Mouse (Mus musculus): ENCODE data around the gene Rngtt. TPM values are rescaled to one million over a fixed set of nuclear protein-coding genes. Genes with fewer than 3 reads are reported as not detected.
"Not testable (repeated sequence)": the region's sequence is repeated elsewhere in the genome, so short reads cannot be mapped to it uniquely, and the experiment has no call there.

Rngtt gene
- total RNA-seq, 2 experiments from 2014 or later: 17.6 to 19.8 TPM

DNA sequence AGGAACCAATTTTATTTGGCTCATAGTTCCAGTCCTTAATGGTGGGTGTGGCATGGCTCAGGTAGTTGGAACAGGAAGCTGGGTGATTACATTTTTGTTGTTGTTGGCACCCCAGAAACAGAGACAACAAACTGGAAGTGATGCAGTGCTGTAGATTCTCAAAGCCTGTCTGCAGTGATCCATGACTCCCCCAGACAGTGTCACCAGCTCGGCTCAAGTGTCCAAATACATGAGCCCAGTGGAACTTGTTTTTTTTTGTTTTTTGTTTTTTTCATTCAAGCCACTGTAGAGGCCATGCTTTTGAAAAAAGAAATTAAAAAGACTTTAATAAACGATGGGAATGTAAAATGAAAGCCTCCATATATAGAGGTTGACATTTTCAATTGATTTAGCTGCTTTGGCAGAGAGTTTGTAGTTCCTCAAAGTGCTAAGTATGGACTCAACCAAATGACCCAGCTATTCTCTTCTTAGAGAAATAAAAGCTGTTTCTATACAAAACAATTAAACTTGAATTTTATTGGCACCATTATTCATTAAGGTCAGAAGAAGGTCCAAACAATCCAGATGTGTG is 95.7 kb downstream of the Rngtt start:
- intact Hi-C loops (cut with DNase I): loop anchor here (10.0 kb wide), 1 partner anchor 519 kb away; the partner anchor contains the start of gene Cnr1
- DNase-seq (ENCODE audit: extremely low spot score in 1 of 2, low spot score in 2 of 2): no peak

DNA sequence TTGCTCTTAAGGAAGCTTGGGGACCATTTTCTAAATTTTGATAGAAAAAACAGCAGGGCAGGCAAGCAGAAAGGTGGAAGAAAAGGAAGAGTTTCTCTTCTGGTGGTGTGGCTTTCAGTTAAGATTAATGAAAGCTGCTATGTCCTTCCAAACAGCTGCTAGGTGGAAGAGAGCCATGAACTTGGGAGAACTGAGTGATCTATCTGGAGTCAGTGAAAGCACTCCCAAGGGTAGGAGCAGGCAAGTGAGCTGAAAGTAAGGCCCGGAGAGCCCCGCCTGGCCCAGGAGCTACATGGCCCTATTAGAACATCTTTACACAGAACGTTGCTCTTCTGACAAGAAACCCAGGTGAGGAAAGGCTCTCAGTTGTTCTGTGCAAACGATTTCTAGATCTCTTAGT is 103.7 kb downstream of the Rngtt start:
- DNase-seq (ENCODE audit: extremely low spot score in 1 of 2, low spot score in 2 of 2): no peak
- intact Hi-C loops (cut with DNase I): no loop called here

DNA sequence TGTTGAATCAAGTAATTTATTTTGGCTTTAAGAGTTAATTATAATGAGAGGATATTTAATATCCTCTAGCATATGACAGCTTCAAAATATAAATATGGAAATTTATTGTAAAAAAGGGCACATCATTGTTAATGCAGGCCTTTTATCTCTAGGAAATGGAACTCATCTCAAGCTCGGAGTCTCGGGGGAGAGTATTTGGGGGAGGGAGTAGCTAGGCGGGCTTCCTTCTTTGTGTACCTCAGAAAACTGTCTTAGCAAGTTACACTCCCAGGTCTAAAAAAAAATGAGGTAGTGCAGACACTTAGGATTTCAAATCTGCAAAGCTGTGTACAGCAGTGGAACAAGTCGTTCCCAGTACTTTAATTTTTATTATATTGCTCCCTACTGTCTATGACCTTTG is 104.7 kb downstream of the Rngtt start:
- no peak for DNase-seq (ENCODE audit: extremely low spot score in 1 of 2, low spot score in 2 of 2)
- intact Hi-C loops (cut with DNase I): no loop called here

DNA sequence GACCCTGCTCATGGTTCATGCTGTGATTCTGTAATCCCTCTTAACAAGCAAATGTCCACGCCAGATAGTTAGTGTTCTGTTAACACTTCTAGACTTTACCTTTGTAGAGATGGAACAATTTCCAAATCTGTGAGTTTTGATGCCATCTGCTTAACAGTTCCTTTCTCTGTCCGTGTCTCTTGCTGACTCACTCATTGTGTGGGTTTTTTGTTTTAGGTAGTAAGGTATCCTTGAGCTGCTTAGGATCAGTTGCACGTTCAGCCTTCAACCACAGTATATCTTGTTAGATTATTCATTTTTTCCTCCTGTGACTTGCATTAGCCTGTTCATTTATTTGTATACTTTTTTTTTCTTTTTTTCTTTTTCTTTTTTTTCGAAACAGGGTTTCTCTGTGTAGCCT is 107.3 kb downstream of the Rngtt start:
- intact Hi-C loops (cut with DNase I): no loop called here
- no peak for DNase-seq (ENCODE audit: extremely low spot score in 1 of 2, low spot score in 2 of 2)

DNA sequence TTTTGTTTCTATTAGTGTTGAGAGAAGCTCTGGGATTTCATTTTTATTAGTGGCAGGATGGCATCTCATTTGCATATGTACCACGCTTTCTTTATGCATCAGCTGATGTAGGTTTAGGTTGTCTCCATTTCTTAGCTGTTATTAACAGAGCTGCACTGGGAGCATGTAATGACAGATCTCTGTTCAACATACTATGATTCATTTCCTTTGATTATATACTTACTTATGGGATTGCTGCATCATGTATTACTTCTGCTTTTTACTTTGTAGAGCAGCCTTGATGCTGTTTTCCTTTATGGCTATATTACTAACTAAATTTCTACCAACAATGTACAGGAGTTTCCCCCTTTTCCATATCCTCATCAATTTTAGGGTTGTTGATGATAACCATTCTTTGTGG is 109.5 kb downstream of the Rngtt start:
- intact Hi-C loops (cut with DNase I): no loop called here
- no peak for DNase-seq (ENCODE audit: extremely low spot score in 1 of 2, low spot score in 2 of 2)

DNA sequence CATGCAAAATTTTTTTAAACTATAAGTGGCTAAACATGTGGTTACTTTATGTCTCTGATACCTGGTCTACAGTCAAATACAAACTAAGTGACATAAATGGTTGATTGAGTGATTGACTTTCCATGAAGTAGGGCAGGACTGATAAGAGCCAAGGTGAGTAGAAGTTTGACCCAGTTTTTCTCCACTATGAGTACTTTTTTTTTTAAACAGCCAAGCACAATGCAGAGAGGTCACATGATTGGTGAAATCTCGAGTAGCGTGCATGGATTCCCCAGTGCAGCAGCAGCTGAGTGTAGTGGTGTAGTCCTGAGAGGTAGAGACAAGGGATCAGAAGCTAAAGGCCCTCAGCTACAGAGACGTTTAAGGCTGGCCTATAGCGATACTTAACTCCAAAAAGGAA is 118.7 kb downstream of the Rngtt start:
- intact Hi-C loops (cut with DNase I): no loop called here

DNA sequence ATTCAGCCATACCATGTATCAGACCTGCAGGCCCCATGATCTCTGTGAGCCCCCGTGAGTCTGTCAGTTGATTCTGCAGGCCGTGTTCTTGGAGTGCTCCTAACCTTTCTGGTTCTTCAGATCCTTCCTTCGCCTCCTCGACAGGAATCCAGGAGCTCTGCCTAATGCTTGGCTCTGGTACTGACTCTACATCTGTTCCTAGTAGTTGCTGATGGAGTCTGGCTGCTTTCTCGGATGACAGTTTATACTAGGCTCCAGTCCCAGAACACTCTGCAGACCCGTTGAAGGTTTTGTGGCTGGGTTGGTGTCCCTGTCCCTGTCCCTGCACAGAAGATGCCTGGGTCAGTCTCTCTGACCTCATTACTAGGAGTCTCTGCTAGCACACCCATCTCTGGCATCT is 131.8 kb downstream of the Rngtt start:
- intact Hi-C loops (cut with DNase I): no loop called here
- DNase-seq (ENCODE audit: extremely low spot score in 1 of 2, low spot score in 2 of 2): no peak

More for the DNA sequence above, 118.7 kb downstream of the Rngtt start:
- DNase-seq (ENCODE audit: extremely low spot score in 1 of 2, low spot score in 2 of 2): no peak

DNA sequence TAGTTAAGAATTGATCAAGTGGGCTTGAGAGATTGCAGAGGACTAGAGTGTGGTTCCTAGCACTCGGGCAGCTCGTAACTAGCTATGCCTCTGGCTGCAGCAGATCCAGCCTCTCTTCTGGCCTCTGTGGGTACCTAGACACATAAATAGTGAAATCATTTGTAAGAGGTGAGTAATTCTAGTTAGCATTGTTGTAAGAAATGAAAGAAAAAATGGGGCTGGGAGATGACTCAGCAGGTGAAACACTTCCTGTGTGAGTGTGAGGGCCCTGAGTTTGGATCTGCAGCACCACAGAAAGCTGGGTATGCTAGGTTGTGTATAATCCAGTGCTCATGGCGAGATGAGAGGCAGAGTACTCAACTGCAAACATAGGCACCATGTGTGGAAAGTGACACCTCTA is 136.2 kb downstream of the Rngtt start:
- DNase-seq (ENCODE audit: extremely low spot score in 1 of 2, low spot score in 2 of 2): no peak
- intact Hi-C loops (cut with DNase I): no loop called here

DNA sequence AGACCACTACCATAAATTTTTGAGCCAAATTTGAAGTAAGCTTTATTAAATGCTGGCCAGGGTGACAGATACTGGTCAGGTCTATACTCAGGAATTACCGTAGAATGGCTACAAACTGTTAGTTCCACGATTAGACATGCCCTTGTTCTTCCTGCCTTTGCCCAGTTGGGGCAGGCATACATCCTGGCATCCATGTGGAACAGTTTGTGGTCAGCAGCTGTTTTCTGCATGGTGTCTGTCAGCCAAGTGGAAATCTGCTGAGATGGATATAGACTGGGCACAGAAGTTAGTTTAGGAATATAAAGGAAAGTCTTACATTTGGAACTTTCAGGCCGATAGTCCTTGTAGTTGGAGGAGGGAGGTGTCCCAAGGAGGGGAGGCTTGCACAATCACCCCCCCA is 136.8 kb downstream of the Rngtt start:
- DNase-seq (ENCODE audit: extremely low spot score in 1 of 2, low spot score in 2 of 2): no peak

DNA sequence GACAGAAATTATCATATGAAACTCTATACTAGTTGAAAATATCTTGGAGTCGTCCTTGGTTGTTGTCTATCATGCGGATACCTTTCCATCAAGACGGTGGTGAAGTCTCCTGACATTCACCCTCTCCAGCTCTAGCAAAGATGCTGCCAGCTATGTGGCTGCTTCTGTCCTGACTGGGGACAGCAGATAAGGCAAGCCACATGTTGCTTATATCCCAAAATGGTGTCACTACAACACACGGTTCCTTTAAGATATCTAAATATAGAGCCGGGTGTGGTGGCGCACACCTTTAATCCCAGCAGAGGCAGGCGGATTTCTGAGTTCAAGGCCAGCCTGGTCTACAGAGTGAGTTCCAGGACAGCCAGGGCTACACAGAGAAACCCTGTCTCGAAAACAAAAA is 140.2 kb downstream of the Rngtt start:
- intact Hi-C loops (cut with DNase I); DNase-seq (ENCODE audit: extremely low spot score in 1 of 2, low spot score in 2 of 2): not testable (repeated sequence)

More for the DNA sequence above, 136.8 kb downstream of the Rngtt start:
- intact Hi-C loops (cut with DNase I): no loop called here

DNA sequence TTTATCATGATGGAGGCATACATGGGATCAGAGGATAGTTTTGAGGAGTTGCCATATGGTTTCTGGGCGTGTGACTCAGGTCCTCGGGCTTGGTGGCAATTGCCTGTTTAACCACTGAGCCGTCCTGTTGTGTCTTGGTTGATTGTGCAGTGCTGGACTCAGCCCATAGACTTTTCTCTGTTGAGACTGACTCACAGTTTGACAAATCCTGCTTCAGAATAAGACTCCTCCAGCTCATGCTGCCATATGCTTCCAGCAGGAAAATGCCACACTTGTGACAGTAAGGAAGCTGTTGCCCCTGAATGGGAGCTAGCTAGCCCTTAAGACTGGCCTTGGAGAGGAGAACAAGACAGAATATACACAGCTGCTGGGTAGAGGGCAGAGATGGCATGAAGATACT is 149.7 kb downstream of the Rngtt start:
- DNase-seq (ENCODE audit: extremely low spot score in 1 of 2, low spot score in 2 of 2): no peak
- intact Hi-C loops (cut with DNase I): no loop called here

DNA sequence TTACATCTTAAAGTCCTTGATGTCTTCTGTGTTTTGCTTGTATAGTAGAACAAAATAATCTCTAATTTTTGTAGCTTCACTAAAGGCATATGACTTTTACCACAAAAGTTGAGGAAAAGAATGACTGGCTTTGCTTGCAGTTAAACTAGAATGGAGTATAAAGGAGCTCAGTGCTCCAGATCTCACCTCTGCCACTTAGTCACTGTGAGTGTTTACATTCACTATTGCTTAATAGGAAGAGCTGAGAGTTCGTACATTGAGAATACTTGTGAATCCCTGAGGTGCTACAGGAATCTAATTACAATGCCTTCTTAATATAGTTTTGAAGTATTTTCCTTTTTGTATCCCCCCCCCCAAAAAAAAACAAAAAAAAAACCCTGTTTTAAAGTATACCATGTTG is 154.3 kb downstream of the Rngtt start:
- DNase-seq (ENCODE audit: extremely low spot score in 1 of 2, low spot score in 2 of 2): no peak
- intact Hi-C loops (cut with DNase I): no loop called here

DNA sequence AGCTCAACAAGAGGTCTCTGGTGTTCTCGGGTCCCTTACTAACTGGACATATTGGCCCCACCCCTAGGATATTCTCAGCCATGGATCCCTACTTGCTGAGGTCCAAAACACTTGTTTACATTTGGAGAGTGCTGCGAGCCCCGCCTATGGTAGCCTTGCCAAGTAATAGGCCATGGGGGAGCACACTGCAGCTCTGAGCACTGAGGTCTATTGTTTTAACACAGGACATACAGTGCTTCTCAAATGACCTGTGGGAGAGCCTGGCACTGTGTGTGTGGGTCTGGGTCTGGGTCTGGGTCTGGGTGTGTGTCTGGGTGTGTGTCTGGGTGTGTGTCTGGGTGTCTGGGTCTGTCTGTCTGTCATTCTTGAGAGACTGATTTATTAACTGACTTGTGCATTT is 155.8 kb downstream of the Rngtt start:
- DNase-seq (ENCODE audit: extremely low spot score in 1 of 2, low spot score in 2 of 2): no peak
- intact Hi-C loops (cut with DNase I): no loop called here

DNA sequence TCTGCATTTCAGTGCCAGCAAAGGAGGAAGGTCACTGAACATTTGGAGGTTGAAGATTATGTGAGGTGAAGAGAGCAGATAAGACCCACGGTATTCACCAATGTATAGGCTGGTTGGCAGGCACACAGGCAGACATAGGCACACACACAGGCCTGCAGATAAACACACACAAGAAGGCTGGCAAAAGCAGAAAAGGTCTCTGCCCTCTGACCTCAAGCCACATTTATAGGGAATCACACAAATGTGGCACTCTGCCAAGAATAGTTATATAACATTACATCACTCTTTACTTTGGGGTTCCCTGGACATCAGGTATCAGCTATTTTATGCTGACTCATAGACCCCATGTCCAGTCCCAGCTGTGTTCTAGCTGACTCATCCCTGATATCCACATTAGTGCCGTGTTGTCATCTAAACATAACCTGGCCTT is 156.9 kb downstream of the Rngtt start:
- intact Hi-C loops (cut with DNase I): no loop called here
- no peak for DNase-seq (ENCODE audit: extremely low spot score in 1 of 2, low spot score in 2 of 2)

DNA sequence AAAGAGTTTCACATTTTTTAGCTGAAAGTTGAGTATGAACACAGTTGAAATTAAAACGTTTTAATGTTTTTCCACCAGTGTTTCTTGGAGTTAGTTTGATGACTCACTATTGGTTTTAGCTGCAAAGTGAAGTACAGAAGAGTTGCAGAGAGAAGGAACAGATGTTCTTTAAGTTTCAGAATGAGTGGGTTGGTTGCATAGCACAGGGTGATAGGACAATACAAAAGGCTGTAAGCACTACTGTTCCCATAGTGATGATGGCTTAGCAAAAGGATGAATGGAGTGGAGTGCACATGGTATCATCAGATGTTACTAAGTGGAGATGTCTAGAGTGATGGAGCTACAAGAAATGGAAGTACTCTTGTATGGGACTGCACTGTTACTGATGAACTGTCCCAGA is 157.5 kb downstream of the Rngtt start:
- intact Hi-C loops (cut with DNase I): no loop called here
- peak in 1 of 2 experiments; percentile 6 for DNase-seq (ENCODE audit: extremely low spot score in 1 of 2, low spot score in 2 of 2)

DNA sequence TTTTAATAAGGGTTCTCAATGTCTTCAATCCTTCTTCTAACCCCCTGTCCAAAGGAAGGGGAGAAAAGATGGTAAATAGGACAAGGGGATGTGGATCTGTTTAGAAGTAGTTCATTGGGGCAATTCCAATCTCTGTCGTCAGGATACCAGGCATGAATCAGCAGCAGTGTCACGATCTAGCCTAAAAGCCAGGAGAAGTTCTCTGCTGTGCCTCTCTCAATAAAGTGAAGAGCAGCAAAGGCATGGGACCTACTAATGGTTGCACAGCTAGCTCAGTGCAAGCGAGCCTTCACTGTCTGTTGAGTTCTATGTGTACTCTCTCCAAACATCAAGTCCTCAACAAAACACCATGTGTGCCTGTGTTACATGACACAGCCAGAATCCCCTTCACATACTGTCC is 158.0 kb downstream of the Rngtt start:
- intact Hi-C loops (cut with DNase I): no loop called here
- DNase-seq (ENCODE audit: extremely low spot score in 1 of 2, low spot score in 2 of 2): no peak

DNA sequence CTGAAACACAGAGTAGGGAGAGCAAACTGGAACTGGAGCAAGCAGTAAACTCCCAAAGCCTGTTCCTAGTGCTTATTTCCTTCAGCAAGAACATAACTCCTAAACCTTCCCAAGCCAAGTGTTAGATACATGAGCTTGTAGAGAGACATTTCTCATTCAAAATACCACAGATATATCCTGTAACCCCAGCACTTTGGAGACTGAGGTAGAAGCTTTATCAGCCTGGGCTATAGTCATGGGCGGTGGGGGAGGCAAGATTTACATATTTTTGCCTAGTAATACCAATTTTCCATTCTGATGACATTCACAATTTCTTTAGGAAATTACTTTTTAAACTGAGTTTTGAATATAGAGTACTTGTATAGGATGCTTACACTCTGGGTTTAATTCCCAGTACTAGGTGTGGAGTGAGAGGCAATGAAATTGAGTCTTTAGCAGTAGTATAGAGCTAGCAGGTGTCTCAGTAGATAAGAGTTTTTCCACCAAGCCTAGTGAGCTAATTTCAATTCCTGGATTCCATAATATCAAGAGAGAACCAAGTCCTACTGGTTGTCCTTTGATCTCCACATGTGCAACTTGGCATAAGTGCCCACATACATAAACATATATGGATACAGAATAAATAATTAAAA is 160.7 kb downstream of the Rngtt start:
- no peak for DNase-seq (ENCODE audit: extremely low spot score in 1 of 2, low spot score in 2 of 2)
- intact Hi-C loops (cut with DNase I): no loop called here

DNA sequence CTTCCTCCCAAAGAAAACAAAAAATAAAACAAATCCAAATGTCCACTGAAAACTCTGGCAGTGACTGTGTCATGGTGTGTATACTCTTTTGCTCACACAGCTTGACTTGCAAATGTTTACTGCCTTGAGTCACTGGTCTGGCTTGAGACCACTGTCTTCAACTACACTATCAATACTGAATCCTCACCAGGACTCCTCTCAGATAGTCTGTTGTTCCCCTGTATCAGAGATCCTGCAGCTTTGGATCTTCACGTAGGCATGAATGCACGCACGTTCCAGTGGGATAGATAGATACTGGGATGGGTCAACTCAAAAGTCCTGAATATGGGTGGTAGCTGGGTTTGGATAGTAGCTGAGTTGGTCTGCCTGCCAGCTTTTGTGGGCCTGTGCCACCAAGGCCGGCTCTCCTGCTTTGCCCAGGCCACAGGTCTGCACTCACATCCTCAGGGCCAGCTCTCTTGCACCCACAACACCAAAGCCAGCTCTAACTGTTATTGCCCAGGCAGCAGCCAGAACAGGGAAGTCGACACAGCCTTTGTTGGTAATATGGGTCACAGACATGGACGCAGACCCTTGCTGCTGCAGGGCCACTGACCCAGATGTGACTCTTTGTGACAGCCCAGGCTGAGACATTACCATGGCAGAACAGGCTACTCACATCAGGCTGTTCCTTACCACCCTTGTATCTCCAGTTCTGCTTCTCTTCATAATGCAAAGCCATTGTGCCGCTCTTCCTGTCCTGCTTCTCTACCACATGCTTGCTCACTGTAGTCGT is 168.1 kb downstream of the Rngtt start:
- DNase-seq (ENCODE audit: extremely low spot score in 1 of 2, low spot score in 2 of 2): no peak
- intact Hi-C loops (cut with DNase I): no loop called here

DNA sequence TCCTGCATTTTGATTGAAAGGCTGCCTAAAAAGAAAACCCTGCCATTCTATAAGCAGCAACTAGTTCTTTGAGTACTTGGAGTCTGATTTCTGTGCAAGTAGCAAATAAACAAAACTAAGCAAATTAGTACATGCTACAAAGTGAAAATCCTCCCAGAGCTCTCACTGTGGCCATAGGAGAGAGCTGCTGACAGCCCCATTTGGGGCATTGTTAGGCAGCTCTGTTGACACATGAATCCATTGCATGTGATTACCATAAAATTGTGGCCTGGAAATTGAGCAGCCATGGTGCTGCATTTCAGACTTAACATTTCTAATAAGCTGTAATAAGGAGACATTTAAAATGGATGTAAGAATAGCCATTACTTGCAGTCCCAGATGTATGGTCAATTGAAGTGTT is 171.6 kb downstream of the Rngtt start:
- DNase-seq (ENCODE audit: extremely low spot score in 1 of 2, low spot score in 2 of 2): no peak
- intact Hi-C loops (cut with DNase I): no loop called here

DNA sequence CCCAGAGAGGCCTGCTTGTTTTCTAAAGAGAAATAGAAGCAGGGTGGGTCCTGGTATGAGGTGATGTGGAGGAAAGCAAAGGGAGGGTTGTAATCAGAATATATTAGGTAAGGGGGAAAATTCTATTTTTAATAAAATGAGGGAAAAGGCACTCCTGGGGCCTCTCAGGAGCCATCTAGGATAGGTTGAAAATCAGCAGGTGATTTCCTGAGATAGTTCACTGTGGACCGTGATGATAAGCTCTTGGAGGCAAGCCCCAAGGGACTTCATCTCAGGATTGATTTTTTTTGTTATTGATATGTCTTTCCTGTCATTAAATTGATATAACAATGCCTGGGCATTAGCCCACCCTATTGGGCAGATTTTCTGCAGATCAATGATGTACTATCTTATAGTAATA is 175.9 kb downstream of the Rngtt start:
- no peak for DNase-seq (ENCODE audit: extremely low spot score in 1 of 2, low spot score in 2 of 2)
- intact Hi-C loops (cut with DNase I): no loop called here
